Mouse (Mus musculus): ENCODE measurements at regions not wholly inside any gene's neighbourhood (a gene's known extent, or its start where the extent isn't known, plus 50 kb on each side); places are given as distances from the start of the nearest gene placed in this dataset.
"Not testable (repeated sequence)": the region's sequence is repeated elsewhere in the genome, so short reads cannot be mapped to it uniquely, and the experiment has no call there.

- DNase-seq (ENCODE audit: low read depth, low spot score), result no peak
Measured at GRCm38 (mm10) chr12:28922236-28922635, 170.6 kb downstream of the Eipr1 start.

DNA sequence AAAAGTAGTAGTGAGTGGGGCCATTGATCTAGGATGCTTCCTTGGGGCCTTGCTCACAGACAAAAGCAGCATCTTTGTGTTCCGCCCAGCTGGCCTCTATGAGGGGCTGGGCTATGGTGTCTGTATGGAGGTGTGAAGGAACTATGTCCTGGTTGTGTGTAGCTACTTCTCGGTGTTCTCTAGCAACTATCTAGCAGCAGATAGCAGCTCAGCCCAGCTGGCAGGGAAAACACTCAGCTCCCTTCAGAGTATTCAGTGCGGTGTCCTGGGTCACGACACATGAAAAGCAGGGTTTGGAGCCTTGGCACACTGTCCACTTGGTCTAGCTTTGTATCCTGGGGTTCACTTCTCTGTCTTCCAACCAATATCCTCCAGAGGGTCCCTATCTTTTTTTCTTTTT is 173.6 kb downstream of the Eipr1 start:
- no peak for DNase-seq (ENCODE audit: low read depth, low spot score)

- DNase-seq (ENCODE audit: low read depth, low spot score), result no peak
Measured at GRCm38 (mm10) chr12:28939936-28940335, 188.3 kb downstream of the Eipr1 start.

GRCm38 (mm10) chr12:28948889-28949288 is 197.3 kb downstream of the Eipr1 start:
- no peak for DNase-seq (ENCODE audit: low read depth, low spot score)

DNA sequence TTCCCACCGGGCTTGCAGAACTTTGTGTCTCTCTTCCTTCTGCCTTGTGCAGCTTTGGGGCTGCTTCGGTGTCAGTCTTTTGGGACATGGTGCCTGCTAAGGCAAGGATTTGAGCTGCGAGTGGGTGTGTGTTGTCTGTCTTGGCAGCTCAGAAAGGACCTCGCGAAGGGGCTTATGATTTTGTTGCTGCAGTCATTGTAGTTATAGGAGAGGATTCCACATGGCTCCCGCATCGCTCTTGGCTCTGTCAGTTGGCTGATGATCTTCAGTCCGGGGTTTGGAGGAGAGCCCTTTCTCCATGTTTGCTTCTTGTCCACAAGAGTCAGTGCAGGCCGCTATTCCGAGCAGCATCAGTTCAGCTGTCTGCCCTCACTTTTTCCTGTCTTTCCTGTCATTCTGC is 197.7 kb downstream of the Eipr1 start:
- no peak for DNase-seq (ENCODE audit: low read depth, low spot score)

DNA sequence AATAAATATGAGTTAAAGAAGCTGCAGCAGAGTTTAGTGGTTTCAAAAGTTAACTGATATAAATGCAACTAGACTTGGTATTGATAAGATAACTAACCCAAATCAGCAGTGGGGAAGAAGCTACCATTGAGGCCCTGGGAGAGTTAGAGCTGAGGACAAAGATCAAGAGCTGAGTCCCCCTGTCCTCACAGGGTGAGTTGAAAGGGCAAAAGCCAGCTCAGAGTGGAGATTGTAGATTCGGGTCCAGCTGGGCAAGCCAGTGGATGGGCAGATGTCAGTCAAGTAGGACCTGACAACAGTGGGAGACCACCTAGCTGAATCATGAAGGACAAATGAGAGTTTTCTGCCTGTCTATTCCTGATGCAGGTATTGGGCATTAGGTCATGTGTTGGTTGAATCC is 205.6 kb downstream of the Eipr1 start:
- no peak for DNase-seq (ENCODE audit: low read depth, low spot score)

DNA sequence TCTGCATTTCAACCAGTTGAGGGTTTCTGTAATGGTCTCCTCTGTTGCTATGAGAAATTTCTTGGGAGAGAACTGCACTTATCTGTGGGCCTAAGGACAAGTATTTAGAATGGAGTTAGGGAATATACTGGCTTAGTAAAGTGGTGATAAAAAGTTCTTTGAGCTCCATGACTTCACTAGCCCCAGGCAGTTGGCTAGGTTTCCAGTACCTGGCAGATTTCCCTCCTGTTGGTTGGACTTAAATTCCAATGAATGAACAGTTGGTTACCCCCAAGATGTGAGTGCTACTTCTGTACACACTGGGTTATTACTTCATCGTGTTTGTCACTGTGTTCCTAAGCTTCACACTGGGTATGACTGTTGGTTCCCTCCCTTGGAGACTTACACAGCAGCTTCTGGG is 207.1 kb downstream of the Eipr1 start:
- no peak for DNase-seq (ENCODE audit: low read depth, low spot score)

DNA sequence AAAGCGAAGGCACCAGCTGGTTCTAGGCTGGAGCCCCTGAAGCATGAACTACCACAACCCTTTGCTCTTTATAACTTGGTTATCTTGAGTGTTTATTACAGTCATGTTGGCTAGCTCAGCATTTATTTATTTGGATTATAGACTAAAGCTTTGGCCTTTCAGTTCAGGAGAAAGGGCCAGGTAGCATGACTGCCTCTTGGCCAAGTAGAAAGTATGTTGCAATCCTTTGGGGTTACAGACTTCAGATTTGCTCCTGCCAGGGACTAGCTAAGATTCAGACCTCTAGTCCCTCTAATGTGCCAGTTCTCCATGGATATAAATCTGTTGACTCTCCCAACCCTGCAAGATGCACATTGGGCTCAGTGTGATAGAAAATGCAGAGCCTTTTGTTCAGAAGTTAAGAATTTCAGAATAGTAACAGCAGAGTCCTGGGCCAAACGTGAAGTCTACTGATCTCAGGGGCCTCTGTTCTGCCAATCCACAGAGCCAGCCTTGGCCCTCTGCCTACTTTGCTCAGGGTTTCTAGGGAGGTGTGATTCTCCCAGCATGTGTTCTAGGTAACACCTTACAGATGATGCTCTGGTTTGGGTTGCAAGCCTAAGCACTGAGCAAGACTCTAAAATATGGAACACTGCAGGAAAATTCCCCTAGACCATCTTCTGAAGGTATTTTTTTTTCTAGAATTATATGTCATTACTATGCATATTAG is 218.2 kb downstream of the Eipr1 start:
- DNase-seq (ENCODE audit: low read depth, low spot score), result no peak

GRCm38 (mm10) chr12:28974571-28975041 is 223.0 kb downstream of the Eipr1 start:
- peak; percentile 18 for DNase-seq (ENCODE audit: low read depth, low spot score)

- DNase-seq (ENCODE audit: low read depth, low spot score), result no peak
Measured at GRCm38 (mm10) chr12:28975249-28975648, 223.6 kb downstream of the Eipr1 start.

- DNase-seq (ENCODE audit: low read depth, low spot score), result no peak
Measured at GRCm38 (mm10) chr12:28979679-28980078, 228.1 kb downstream of the Eipr1 start.

DNA sequence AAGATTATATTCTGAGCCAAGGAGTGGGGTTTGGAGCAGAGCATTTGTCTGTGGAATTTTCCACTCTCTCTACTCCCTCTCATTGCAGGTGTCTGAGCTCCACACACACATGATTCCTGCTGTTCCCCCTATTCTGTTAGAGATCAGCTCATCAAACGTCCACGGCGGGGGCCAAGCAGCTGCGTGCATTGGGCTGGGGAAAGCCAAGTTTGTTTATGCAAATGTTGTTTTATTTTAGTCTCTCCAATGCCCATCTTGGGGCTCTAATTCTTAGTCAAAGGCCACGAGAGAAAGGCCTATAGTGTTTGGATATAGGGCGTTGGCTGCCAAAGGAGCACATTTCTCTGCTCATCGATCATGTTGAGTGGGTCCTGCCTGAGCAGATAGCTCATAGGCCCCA is 234.6 kb downstream of the Eipr1 start:
- DNase-seq (ENCODE audit: low read depth, low spot score), result no peak

- no peak for DNase-seq (ENCODE audit: low read depth, low spot score)
Measured at GRCm38 (mm10) chr12:28997474-28998192, 246.0 kb downstream of the Eipr1 start.

DNA sequence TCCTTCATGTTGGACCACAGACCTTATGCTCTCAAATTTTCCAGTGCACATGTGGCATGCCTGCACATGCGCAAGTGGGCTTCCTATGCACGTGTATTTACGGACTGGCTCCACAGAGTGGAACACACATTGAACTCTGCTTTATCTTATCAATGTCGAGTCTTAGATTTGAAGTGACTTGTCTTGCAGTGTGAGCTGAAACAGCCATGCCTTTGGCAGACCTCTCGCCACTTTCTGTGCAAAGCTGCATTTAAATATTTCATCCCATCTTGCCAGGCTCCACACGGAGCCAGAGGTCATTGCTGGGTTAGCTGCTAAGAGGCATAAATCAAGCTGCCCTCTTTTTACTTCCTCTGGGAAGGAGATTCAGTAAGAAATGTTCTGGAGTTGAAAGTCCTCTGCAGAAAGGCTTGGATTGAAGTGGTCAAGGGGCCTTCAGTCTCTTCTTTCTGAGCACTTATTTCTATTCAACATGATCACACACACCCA is 248.4 kb downstream of the Eipr1 start:
- no peak for DNase-seq (ENCODE audit: low read depth, low spot score)

GRCm38 (mm10) chr12:29004504-29004903 is 252.9 kb downstream of the Eipr1 start:
- no peak for DNase-seq (ENCODE audit: low read depth, low spot score)

- no peak for DNase-seq (ENCODE audit: low read depth, low spot score)
Measured at GRCm38 (mm10) chr12:29014601-29015000, 263.0 kb downstream of the Eipr1 start.

- no peak for DNase-seq (ENCODE audit: low read depth, low spot score)
Measured at GRCm38 (mm10) chr12:29015200-29015862, 263.7 kb downstream of the Eipr1 start.

DNA sequence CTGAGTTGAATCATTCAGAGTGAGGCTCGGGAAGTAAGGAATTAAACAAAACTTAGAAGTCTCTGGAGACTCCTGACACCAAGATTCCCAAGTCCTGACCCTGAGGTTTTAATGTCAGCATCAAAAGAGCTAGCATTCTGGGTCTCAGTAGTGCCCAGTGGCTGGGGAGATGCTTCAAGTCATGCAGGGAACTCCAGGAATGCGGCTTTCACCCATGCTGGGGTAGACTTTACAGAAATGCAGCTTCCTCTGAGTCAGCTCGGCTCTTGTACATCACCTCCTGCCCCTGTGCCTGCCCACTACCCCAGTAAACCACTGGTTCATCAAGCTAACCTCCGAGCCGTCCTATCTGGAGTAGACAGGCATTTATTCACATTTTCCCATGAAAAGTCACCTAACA is 269.5 kb downstream of the Eipr1 start:
- no peak for DNase-seq (ENCODE audit: low read depth, low spot score)

DNA sequence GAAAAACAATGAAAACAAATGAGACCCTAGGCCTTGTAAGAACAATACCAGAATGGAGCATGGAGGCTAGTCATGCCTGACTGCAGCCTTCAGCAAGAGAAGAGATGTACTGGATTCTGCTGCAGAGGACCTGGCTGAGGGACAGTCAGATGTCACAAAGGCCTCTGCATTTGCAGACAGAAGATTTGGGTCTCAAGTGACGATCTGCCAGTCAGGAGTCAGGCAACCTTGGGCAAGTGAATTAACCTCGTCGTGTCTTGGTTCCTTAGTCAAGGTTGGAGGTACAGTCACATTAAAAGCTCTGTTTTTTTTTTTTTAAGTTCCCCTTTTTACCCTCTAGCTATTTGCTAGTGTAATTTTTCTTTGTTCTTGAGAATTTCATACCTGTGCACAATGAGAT is 276.6 kb downstream of the Eipr1 start:
- DNase-seq (ENCODE audit: low read depth, low spot score), result no peak

- no peak for DNase-seq (ENCODE audit: low read depth, low spot score)
Measured at GRCm38 (mm10) chr12:29029461-29029860, 277.9 kb downstream of the Eipr1 start.

- no peak for DNase-seq (ENCODE audit: low read depth, low spot score)
Measured at GRCm38 (mm10) chr12:29046009-29046408, 294.4 kb downstream of the Eipr1 start.

DNA sequence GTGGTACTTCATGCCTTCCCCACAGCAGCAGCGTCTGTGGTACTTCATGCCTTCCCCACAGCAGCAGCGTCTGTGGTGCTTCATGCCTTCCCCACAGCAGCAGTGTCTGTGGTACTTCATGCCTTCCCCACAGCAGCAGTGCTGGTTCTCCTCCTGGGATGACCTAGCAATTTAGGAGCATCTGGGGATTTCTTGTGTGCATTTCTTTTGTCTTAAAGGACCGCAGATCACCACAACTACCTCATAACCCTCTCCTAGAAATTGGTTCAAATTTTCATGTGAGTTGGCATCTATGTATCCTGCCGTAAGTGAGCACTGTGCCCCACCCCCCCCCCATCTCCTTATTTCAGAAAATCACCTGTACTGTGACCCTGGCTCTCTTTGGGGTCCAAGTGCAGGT is 297.0 kb downstream of the Eipr1 start:
- not testable (repeated sequence) for DNase-seq (ENCODE audit: low read depth, low spot score)

All from ES-CJ7 (cell line).